ENCODE assay signal across 8 mouse cellular contexts in the genomic region with DNA sequence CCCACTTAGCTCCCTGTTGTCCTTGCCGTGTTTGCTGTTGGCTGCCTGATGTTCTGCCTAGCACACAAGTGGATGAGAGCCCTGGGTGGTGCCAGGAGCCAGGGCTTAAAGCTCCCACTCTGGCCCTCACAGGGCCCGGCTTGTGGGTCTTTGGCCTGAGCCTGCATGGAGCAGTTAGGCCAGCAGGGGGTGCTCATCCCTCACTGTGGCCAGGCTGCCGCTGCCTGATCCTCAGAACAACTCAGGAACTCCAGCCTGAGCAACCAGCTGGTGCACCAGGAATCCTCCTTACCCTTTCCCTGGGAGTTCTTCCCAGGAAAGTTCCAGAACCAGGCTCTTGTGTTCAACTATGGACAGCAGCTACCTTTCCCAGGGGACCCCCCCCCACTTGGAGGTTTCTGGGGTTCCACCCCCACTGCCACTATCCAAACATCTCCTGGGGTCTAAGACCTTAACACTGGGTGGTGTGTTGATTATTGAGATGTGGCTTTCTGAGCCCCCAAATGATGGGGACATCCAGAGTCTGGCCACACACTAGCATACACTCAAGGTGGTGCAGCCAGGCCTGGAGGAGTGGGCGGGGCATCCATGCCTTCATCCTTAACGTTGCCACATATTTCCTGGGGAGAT. TPM values are rescaled to one million over a fixed set of nuclear protein-coding genes. Genes with fewer than 3 reads are reported as not detected.
A peak's percentile ranks its signal among the peaks of the same experiment; 100 is the strongest.
DNase-seq lines count a peak whose midpoint lies in the region; ATAC-seq and TF ChIP-seq lines count a peak whose summit lies in the region.

No protein-coding gene starts in this region.

- no peaks in the 10 kb centered on the region for H3K4me1 ChIP-seq in forebrain, postnatal 0 days (ENCODE audit: insufficient read depth)
- H3K4me1 ChIP-seq in hindbrain, embryonic 15.5 days (replicated peaks), result 0 out of 2 replicates have a peak, but pooled peaks cover 3% of the 10 kb centered on the region
- peaks cover 42% of the 10 kb centered on the region for H3K4me1 ChIP-seq in megakaryocyte, embryonic 14.5 days

- no peak overlapping the region for H3K27ac ChIP-seq in forebrain, postnatal 0 days (ENCODE audit: low read depth, low read length)
- no peak overlapping the region for H3K27ac ChIP-seq in hindbrain, embryonic 15.5 days (replicated peaks)

- no peak overlapping the region for H3K4me2 ChIP-seq in forebrain, postnatal 0 days (ENCODE audit: low read depth)
- no peak overlapping the region for H3K4me2 ChIP-seq in hindbrain, embryonic 15.5 days

- H3K9ac ChIP-seq in forebrain, postnatal 0 days, result no peak overlapping the region
- H3K9ac ChIP-seq in hindbrain, embryonic 15.5 days, result no peak overlapping the region

- H3K36me3 ChIP-seq in forebrain, postnatal 0 days (ENCODE audit: insufficient read depth), result peaks cover 57% of the 10 kb centered on the region
- peaks cover 25% of the 10 kb centered on the region for H3K36me3 ChIP-seq in hindbrain, embryonic 15.5 days
- H3K36me3 ChIP-seq in megakaryocyte, embryonic 14.5 days (replicated peaks; ENCODE audit: low read length), result peaks cover 97% of the 10 kb centered on the region

- no peaks in the 10 kb centered on the region for H3K9me3 ChIP-seq in forebrain, postnatal 0 days (ENCODE audit: low read length)
- H3K9me3 ChIP-seq in hindbrain, embryonic 15.5 days, result no peaks in the 10 kb centered on the region
- H3K9me3 ChIP-seq in megakaryocyte, embryonic 14.5 days, result no peaks in the 10 kb centered on the region

- 46% methylated on average over 5 of the region's 5 CpGs for WGBS in forebrain, postnatal 0 days
- 44% methylated on average over 5 of the region's 5 CpGs for WGBS in hindbrain, embryonic 15.5 days

- no peak overlapping the region for H3K4me3 ChIP-seq in forebrain, postnatal 0 days (ENCODE audit: low read depth, low read length)
- no peak overlapping the region for H3K4me3 ChIP-seq in hindbrain, embryonic 15.5 days
- peak overlapping the region; percentile 46 for H3K4me3 ChIP-seq in megakaryocyte, embryonic 14.5 days (replicated peaks)

- peak; percentile 90 for TF ChIP-seq CTCF in forebrain, postnatal 0 days (IDR thresholded peaks at IDR 0.05; ENCODE audit: low read depth)

- ATAC-seq in forebrain, postnatal 0 days, result peak; percentile 76
- peak; percentile 43; the same call in 1 of the 2 replicates for ATAC-seq in hindbrain, embryonic 15.5 days (ENCODE audit: low FRiP score, low read depth)

- peak; percentile 52 for DNase-seq in Muller cell, postnatal 12 days (ENCODE audit: inconsistent ontology term)
- DNase-seq in cerebellum, adult 11-12 months, result peak; percentile 78
- DNase-seq in forebrain, postnatal 0 days, result peak; percentile 77
- peak; percentile 74 for DNase-seq in left cerebral cortex, adult 11 months (ENCODE audit: low spot score)
- peak; percentile 79 to 87 for DNase-seq in right cerebral cortex, postnatal 10 days (ENCODE audit: low spot score in 2 of 2)
- peak; percentile 48 for DNase-seq in urinary bladder, postnatal 10 days (ENCODE audit: low spot score)

- H3K27me3 ChIP-seq in forebrain, postnatal 0 days (ENCODE audit: insufficient read depth, low read length), result no peaks in the 10 kb centered on the region
- H3K27me3 ChIP-seq in hindbrain, embryonic 15.5 days, result no peaks in the 10 kb centered on the region
- H3K27me3 ChIP-seq in megakaryocyte, embryonic 14.5 days (replicated peaks), result no peaks in the 10 kb centered on the region

RNA-seq across cellular contexts. Expression of gene Hs1bp3, which starts 7.0 kb away (rescaled TPM):
- total RNA-seq in forebrain, postnatal 0 days (2014; rRNA removed), result 5.5 and 7.0 TPM in 2 replicates
- polyA plus RNA-seq in forebrain, postnatal 0 days (2015; fragmentation: Nextera tagmentation; extraction: Ambion mirVana), result 4.2 and 5.8 TPM in 2 replicates
- 10.2 and 10.8 TPM in 2 replicates for polyA plus RNA-seq in hindbrain, embryonic 15.5 days (2015; fragmentation: Nextera tagmentation; extraction: Ambion mirVana)
- 5.5 and 11.1 TPM in 2 replicates for polyA plus RNA-seq in megakaryocyte, embryonic 14.5 days (2012; ENCODE audit: insufficient read depth, low replicate concordance)

RNA-seq across cellular contexts. Expression of gene Gdf7, which starts 18.4 kb away (rescaled TPM):
- 0.14 and 0.54 TPM in 2 replicates for total RNA-seq in forebrain, postnatal 0 days (2014; rRNA removed)
- polyA plus RNA-seq in forebrain, postnatal 0 days (2015; fragmentation: Nextera tagmentation; extraction: Ambion mirVana), result 0.10 and 0.18 TPM in 2 replicates
- polyA plus RNA-seq in hindbrain, embryonic 15.5 days (2015; fragmentation: Nextera tagmentation; extraction: Ambion mirVana), result 0.41 and 0.65 TPM in 2 replicates
- polyA plus RNA-seq in megakaryocyte, embryonic 14.5 days (2012; ENCODE audit: insufficient read depth, low replicate concordance), result not detected in 2 replicates
